Mouse (Mus musculus) adrenal gland, adult 18-20 months (tissue): ENCODE results near the gene Ermard. TPM values are rescaled to one million over a fixed set of nuclear protein-coding genes. Genes with fewer than 3 reads are reported as not detected.
A peak's percentile ranks its signal among the peaks of the same experiment; 100 is the strongest.

Experiments used
- DNase-seq, 2 experiments: peaks; one replicate each; pipeline ENCODE4 v3.0.0; 2021 to 2022; ENCODE audit warnings: low spot score in 2 of 2
- total RNA-seq, 2 experiments: library from RNA; stranded (reverse); gene quantifications; 1 replicate in 1 of 2; 2 replicates in 1 of 2; pipeline ENCODE4 v1.2.3; 2021

Gene Ermard
- total RNA-seq, 2 experiments from 2014 or later, result 40.0 to 48.1 TPM

- DNase-seq, result no peak
Measured at GRCm38 (mm10) chr17:15058161-15058591, 17.2 kb downstream of the Ermard start.

GRCm38 (mm10) chr17:15059646-15060045 lies 18.6 kb downstream of the Ermard start:
- no peak for DNase-seq

- no peak for DNase-seq
Measured at GRCm38 (mm10) chr17:15060356-15060755, 19.3 kb downstream of the Ermard start.

GRCm38 (mm10) chr17:15065391-15066024 lies 24.5 kb downstream of the Ermard start:
- DNase-seq, result peak; percentile 67 to 69

GRCm38 (mm10) chr17:15066066-15066465 lies 25.1 kb downstream of the Ermard start:
- DNase-seq, result no peak

GRCm38 (mm10) chr17:15066911-15067310 lies 25.9 kb downstream of the Ermard start:
- DNase-seq, result no peak

DNA sequence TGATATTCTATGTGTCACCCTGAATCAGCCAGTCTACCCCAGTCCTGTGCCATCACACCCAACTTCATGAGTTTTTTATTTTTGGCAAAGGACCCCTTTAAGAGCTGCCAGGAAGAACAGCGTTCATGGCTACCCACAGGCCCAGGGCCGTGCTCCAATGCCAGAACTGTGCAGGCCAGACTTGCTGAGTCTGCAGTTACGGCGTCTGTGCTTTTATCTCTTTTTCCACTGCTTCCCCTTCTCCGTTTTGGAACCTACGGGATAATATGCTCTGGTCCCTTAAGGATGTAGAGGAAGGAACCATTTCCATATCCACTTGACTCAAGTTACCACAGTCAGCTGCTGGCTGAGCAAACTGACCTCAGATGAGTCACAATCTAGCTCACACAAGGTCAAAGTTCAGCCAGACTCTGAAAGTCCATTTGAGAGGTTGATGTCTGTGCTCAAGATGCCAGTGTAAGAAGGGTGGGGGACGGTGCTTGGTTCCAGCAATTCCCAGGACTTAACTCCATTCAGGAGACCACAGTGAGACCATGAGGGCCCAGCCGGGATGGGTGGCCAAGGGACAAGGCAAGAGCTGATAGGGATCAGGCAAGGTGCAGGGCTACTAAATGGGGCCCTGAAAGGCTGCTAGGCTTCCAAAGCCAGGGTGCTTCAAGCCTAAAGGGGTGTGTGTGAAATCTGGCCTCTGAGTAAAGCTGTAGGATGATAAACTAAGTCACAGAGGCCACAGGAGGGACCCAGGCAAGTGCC lies 27.2 kb downstream of the Ermard start:
- DNase-seq, result no peak

GRCm38 (mm10) chr17:15069124-15069523 lies 28.1 kb downstream of the Ermard start:
- no peak for DNase-seq

- DNase-seq, result no peak
Measured at GRCm38 (mm10) chr17:15072211-15072610, 31.2 kb downstream of the Ermard start.

DNA sequence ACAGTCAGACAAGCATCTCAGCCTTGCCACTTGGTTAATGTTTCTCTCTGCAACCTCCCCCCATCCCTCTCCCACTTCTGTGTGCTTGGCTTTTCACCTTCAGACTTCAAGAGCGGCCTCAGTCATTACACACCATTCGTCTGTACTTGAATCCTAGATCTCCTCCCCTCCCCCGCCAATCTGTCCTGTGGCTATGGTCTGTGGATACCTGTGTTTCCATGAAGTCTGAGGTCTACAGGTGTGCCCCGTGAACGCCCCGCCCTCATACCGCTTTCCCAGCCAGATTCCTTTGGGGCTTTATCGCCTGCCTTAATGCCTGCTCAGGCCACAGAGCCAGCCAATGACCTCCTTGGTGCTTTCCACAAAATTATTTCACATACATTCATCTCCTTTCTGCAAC lies 34.0 kb downstream of the Ermard start:
- DNase-seq, result no peak

GRCm38 (mm10) chr17:15077536-15077935 lies 36.5 kb downstream of the Ermard start:
- DNase-seq, result no peak

DNA sequence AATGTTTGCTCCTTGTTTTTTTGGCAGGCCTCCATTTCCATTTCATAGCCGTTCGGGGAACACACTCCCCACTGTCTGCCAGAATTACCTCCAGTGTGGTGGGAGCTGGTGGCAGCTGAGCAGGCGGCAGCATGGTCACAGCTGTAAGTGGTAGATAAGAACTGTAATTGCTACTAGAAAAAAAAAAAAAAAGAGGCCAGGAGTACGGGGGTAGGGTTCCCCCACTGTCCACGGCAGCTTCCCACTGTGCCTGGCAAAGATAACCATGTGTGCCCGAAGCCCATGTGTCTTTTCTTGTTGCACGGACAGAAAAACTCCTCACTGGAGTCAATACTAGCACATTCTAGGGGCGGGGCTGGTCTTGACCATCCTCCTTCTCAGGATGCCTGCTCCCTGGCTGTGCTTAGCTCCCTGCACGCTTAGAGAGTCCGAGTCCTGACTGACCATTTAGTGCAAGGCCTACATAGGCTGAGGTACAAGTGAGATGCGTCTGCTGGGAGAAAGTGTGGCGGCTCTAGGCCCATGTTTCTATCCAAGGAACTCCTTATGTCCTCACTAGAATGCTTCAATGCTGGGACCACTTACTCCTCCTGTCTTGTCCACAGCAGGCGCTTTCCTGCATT lies 43.3 kb downstream of the Ermard start:
- DNase-seq, result no peak

DNA sequence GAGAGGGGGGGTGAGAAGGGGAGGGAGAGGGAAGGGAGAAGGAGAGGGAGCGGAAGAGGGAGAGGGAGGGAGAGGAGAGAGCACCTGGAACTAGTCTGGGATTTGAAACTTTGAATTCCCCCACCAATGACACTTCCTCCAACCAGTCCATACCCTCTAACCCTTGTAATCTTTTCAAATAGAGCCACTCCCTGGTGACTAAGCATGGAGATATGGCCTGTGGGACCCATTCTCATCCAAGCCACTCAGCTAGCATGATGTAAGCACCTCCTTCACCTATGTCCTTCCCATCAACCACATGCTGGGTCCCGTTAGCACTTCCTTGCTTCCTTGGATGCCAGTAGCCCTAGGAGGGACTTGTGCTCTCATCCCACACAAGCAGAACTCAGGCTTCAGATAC lies 44.0 kb downstream of the Ermard start:
- DNase-seq, result no peak

GRCm38 (mm10) chr17:15088166-15088565 lies 47.2 kb downstream of the Ermard start:
- no peak for DNase-seq

DNA sequence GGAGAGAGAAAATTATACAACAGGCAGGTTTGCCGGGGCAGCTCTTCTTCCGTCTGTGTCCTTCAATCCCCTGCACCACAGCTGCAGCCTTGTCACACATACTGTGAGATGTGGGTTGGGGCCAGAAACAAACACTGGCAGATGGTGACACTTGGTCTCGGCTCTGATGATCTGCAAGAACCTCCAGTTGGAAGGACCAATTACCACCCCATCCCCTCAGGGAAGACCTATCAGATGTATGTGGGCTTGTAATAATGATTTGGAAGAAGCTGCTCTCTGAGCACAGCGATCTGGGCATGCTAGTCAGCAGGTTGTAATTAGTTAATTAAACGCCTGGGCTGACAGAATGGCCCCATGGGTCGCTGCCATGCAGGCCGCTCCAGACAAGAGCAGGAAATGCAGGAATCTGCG lies 47.6 kb downstream of the Ermard start:
- DNase-seq, result no peak

GRCm38 (mm10) chr17:15091739-15092138 lies 50.7 kb downstream of the Ermard start:
- DNase-seq, result no peak

DNA sequence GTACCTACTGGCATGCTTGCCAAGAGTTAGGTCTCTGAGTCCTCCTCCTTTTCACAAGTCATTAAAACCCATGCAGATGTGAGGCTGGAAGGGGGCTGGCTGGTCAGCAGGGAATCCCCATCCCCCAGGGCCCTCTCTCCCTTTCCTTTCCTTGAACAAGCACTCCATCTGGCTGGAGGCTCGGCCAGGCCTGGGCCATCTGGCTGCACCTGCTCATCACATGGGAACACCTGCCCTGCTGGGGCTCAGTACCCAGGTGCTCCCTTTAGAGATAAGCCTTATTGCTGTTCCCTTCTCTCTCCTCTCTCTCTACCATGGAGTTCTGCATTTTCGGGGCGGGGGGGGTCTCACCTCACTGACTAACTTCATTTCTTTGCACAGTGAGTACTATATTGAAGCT lies 52.5 kb downstream of the Ermard start:
- no peak for DNase-seq

DNA sequence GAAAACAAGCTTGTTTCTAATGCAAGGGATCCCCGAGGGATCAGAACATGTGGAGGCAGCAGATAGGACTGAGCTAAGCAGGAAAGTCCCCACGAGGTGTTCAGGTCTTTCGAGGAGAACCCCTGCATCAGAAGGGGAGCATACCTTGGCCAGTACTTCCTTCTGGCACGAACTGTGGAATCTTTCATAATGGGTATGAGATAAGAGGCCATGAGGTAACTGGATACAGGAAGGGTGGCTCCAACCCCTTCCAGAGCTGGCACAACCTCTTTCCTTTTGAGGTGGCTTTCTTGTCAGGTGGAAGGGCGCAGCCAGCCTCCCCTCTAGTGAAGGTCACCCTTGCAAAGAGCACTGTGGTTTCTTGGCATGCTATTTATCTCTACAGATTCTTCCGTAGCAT lies 55.8 kb downstream of the Ermard start:
- no peak for DNase-seq

DNA sequence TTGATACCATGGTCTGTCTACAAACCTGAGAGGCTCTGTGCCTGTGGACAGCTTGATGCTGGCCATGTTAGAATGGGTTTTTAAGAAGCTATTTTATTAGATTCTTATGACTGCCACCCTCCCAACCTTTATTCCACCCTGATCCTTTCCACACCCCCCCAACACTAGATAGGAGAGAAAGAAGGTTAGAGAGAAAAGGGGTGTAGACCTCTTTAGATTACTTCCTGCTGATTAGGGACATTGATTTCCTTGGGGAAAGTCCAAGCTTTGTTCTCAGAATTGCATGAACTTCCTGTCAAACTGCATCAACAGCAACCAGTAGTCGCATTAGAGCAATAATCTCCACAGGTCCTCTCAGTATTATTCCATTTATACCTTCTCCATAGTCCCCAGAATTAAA lies 57.7 kb downstream of the Ermard start:
- DNase-seq, result no peak

GRCm38 (mm10) chr17:15101355-15101754 lies 60.3 kb downstream of the Ermard start:
- DNase-seq, result no peak

DNA sequence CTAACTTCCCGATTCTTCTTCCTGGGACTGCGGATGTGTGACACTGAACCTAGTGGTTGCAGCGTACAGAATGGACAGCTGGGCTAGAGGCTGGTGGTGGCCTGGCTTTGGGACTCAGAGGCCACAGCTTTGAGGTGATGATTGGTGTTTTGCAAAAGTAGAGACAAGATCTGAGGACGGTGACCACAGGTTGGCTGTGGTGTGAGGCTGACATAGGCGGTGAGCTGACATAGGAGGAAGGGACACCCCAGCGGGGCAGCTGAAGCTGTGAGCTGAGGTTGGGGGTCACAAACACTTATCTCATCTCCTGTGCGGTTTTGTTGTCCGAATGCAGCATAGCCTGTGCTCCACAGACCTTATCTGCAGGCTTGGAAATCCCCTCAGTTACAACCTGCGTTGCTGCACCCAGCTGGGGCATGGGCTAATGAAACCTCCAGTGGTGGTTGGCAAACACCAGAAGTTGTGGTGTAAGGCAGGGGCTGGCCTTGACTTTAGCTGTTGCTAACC lies 66.2 kb downstream of the Ermard start:
- DNase-seq, result no peak
